Mouse (Mus musculus) forebrain, embryonic 16.5 days (tissue): ENCODE results near the gene Cfd. TPM values are rescaled to one million over a fixed set of nuclear protein-coding genes. Genes with fewer than 3 reads are reported as not detected.
"Not testable (repeated sequence)": the region's sequence is repeated elsewhere in the genome, so short reads cannot be mapped to it uniquely, and the experiment has no call there.

ENCODE experiments used
- ATAC-seq: fragments of 200-750 bp; cut with Nextera tagmentation; 2 replicates; pipeline ENCODE4 v1.8.0; 2017; ENCODE audit warnings: mild to moderate bottlenecking, moderate library complexity
- H3K27ac ChIP-seq: fragments of 300-500 bp; sonication (generic); 2 replicates; pipeline ENCODE4 v1.5.1; 2014; ENCODE audit warnings: low read length, control low read depth
- H3K27me3 ChIP-seq: fragments of 300-500 bp; sonication (generic); replicated peaks from 2 replicates; pipeline ENCODE4 v1.6.1; 2014; ENCODE audit warnings: low read length; ENCODE audit not compliant: control insufficient read depth, insufficient read depth
- H3K36me3 ChIP-seq: fragments of 300-500 bp; sonication (generic); 2 replicates; pipeline ENCODE4 v1.6.1; 2014; ENCODE audit not compliant: control insufficient read depth, insufficient read depth
- H3K4me1 ChIP-seq: fragments of 300-500 bp; sonication (generic); replicated peaks from 2 replicates; pipeline ENCODE4 v1.6.1; 2014; ENCODE audit warnings: low read length; ENCODE audit not compliant: control insufficient read depth, insufficient read depth
- H3K4me2 ChIP-seq: fragments of 300-500 bp; sonication (generic); 2 replicates; pipeline ENCODE4 v1.6.1; 2014; ENCODE audit warnings: mild to moderate bottlenecking, low read length, control low read depth
- H3K4me3 ChIP-seq: fragments of 300-500 bp; sonication (generic); replicated peaks from 2 replicates; pipeline ENCODE4 v1.5.1; 2014; ENCODE audit warnings: mild to moderate bottlenecking, low read length, control low read depth
- H3K9ac ChIP-seq: fragments of 300-500 bp; sonication (generic); replicated peaks from 2 replicates; pipeline ENCODE4 v1.6.1; 2014; ENCODE audit warnings: low read depth, low read length, control low read depth
- H3K9me3 ChIP-seq: fragments of 300-500 bp; sonication (generic); 2 replicates; pipeline ENCODE4 v1.6.1; 2016; ENCODE audit warnings: low read length; ENCODE audit not compliant: control insufficient read depth
- WGBS: fragments of 180-500 bp; shearing (Covaris S2); extraction: QIAGEN DNeasy Blood & Tissue Kit; methylation state at CpG from one replicate; pipeline ENCODE4 v1.1.7; 2014; 5-methylcytosine and 5-hydroxymethylcytosine counted together
- polyA plus RNA-seq: library from polyadenylated mRNA; unstranded; fragments of >200 nt; fragmentation: Nextera tagmentation; extraction: Ambion mirVana; gene quantifications from 2 replicates; pipeline ENCODE4 v1.2.1, GENCODE M21; 2015

Cfd gene
- polyA plus RNA-seq, 1 experiment from 2014 or later = not detected

DNA sequence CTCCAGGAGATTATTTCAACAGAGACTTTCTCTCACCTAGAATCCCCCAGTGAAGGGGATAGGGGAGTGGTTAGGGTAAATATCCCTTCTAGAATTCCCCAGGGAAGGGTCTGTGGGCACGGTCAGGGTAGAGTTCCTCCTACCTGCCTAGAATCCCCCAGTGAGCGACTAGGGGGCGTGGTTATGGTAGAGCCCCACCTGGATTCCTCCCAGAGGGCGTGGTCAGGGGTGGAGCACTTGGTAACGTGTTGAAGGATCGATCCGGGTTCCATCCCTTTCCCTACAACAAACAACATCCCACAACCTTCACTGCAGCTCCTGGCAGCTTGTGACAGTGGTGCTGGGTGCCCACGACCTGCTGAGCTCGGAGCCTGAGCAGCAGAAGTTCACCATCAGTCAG is 9.9 kb upstream of the Cfd start:
- WGBS = 15% methylated on average over 9 of the region's 9 CpGs
- ATAC-seq = no peak
- no peak overlapping the region for H3K27ac ChIP-seq

DNA sequence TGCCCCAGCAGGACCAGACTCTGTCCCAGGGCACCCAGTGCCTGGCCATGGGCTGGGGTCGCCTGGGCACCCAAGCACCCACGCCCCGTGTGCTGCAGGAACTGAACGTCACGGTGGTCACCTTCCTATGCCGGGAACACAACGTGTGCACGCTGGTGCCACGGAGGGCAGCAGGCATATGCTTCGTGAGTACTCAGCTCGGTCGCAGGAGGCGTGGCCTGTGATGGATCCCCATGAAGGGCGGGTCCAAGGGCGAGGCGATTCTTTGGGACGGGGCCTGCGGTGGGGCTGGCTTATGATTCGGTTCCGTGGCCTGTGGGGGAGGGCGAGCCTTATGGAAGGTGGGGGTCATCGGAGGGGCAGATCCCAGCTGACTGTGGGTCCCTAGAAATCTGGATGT is 8.7 kb upstream of the Cfd start:
- H3K9me3 ChIP-seq = no peaks in the 10 kb centered on the region
- H3K4me2 ChIP-seq = no peak overlapping the region
- no peak for ATAC-seq

More for the DNA sequence above, 9.9 kb upstream of the Cfd start:
- H3K4me1 ChIP-seq = peaks cover 4% of the 10 kb centered on the region; the same call in 1 of the 2 replicates
- H3K9ac ChIP-seq = no peak overlapping the region
- no peak overlapping the region for H3K4me2 ChIP-seq
- no peaks in the 10 kb centered on the region for H3K36me3 ChIP-seq
- H3K27me3 ChIP-seq = peaks cover 6% of the 10 kb centered on the region; the same call in 1 of the 2 replicates
- H3K9me3 ChIP-seq = no peaks in the 10 kb centered on the region
- H3K4me3 ChIP-seq = no peak overlapping the region

GRCm38 (mm10) chr10:79883297-79884084 is 7.2 kb upstream of the Cfd start:
- WGBS = 13% methylated on average over 22 of the region's 22 CpGs
- 0 out of 2 replicates have a peak, but pooled peaks have one; percentile 27 for ATAC-seq

More for the DNA sequence above, 8.7 kb upstream of the Cfd start:
- WGBS = 9% methylated on average over 22 of the region's 22 CpGs
- no peak overlapping the region for H3K4me3 ChIP-seq
- peak overlapping the region; percentile 26; the same call in 1 of the 2 replicates for H3K9ac ChIP-seq
- H3K36me3 ChIP-seq = no peaks in the 10 kb centered on the region
- no peak overlapping the region for H3K27ac ChIP-seq
- H3K4me1 ChIP-seq = peaks cover 4% of the 10 kb centered on the region; the same call in 1 of the 2 replicates
- peaks cover 6% of the 10 kb centered on the region; the same call in 1 of the 2 replicates for H3K27me3 ChIP-seq

DNA sequence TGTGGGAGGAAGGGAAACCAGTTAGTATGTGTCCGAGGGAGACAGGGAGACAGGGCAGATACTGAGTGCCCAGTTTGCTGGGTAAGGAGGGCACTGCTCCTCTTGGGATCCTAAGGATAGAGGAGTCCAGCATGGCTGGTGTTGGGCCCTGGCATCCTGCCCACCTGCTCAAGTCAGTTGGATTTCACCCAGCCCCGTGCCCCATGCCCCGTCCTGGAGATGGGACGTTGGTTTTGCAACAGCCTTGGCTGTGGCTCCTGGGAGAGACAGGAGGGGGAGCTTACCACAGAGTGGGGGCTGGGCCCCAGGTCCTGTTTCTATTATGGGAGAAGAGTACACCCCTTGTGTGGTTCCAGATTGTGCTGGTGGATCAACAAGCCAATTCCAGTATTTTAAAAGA is 6.2 kb upstream of the Cfd start:
- Histone ChIP-seq H3K4me1 (peaks cover 4% of the 10 kb centered on the region; the same call in 1 of the 2 replicates), H3K27ac (no peak overlapping the region), H3K9me3 (no peaks in the 10 kb centered on the region), H3K27me3 (peaks cover 6% of the 10 kb centered on the region; the same call in 1 of the 2 replicates), H3K4me2 (no peak overlapping the region), H3K36me3 (no peaks in the 10 kb centered on the region), H3K9ac (no peak overlapping the region), H3K4me3 (no peak overlapping the region)
- 45% methylated on average over 4 of the region's 4 CpGs for WGBS
- no peak for ATAC-seq

More at GRCm38 (mm10) chr10:79883297-79884084, 7.2 kb upstream of the Cfd start:
- H3K27ac ChIP-seq = no peak overlapping the region
- H3K4me1 ChIP-seq = peaks cover 4% of the 10 kb centered on the region; the same call in 1 of the 2 replicates
- H3K4me2 ChIP-seq = no peak overlapping the region
- H3K4me3 ChIP-seq = no peak overlapping the region
- no peak overlapping the region; the same call in 1 of the 2 replicates for H3K9ac ChIP-seq
- H3K9me3 ChIP-seq = no peaks in the 10 kb centered on the region
- H3K27me3 ChIP-seq = peaks cover 6% of the 10 kb centered on the region; the same call in 1 of the 2 replicates
- no peaks in the 10 kb centered on the region for H3K36me3 ChIP-seq

DNA sequence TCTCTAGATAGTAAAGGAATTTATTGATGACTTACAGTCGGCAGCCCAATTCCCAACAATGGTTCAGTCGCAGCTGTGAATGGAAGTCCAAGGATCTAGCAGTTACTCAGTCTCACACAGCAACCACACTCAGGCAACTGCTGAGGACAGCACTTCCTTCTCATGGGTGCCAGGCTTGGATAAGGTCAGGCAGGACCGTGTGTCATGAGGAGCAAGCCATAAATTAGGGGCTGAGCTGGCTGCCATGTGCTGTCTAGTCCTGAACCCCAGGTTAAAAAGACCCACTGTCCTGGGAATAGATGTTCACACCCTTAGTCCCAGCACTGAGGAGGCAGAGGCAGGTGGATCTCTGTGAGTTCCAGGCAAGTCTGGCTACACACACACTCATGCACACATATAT is 5.7 kb upstream of the Cfd start:
- not testable (repeated sequence) for H3K4me2 ChIP-seq, H3K9ac ChIP-seq
- 73% methylated on average over 2 of the region's 3 CpGs for WGBS

DNA sequence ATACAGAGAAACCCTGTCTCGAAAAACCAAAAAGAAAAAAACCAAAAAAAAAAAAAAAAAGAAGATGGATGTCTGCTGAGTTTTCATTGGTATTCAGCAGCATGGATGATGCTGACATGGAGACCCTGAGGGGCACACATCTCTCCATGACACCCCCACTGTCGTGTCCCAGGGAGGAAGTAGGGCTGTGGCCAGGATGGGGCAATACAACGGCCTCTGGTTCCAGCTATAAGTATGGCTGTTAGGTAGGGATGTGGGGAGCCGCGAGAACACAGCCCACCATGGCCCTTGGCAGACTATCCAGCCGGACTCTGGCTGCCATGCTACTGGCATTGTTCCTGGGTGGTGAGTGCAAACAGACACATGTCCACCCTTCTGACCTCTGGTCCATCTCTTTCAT is 4.6 kb upstream of the Cfd start, which contains the start of gene Elane:
Gene Elane, plus strand, starts transcription at position 194 of the 400 bp plus-strand sequence.
- Histone ChIP-seq H3K4me1 (peaks cover 4% of the 10 kb centered on the region; the same call in 1 of the 2 replicates), H3K9ac (no peak within 1 kb of the TSS), H3K36me3 (no peaks in the 10 kb centered on the region), H3K9me3 (no peaks in the 10 kb centered on the region), H3K27me3 (no peaks in the 10 kb centered on the region; the same call in 1 of the 2 replicates), H3K4me3 (no peak within 1 kb of the TSS), H3K27ac (no peak within 1 kb of the TSS), H3K4me2 (no peak within 1 kb of the TSS)
- no peak for ATAC-seq
- 86% methylated on average over 6 of the region's 6 CpGs for WGBS

More for the DNA sequence above, 5.7 kb upstream of the Cfd start:
- H3K27me3 ChIP-seq, H3K9me3 ChIP-seq, ATAC-seq, H3K36me3 ChIP-seq, H3K4me3 ChIP-seq, H3K27ac ChIP-seq, H3K4me1 ChIP-seq: not testable (repeated sequence)

GRCm38 (mm10) chr10:79886611-79887010 is 4.0 kb upstream of the Cfd start:
- no peak overlapping the region for H3K4me2 ChIP-seq
- H3K9ac ChIP-seq = no peak overlapping the region
- no peak overlapping the region for H3K27ac ChIP-seq
- 82% methylated on average over 8 of the region's 8 CpGs for WGBS
- peaks cover 4% of the 10 kb centered on the region; the same call in 1 of the 2 replicates for H3K4me1 ChIP-seq
- no peak overlapping the region for H3K4me3 ChIP-seq
- H3K9me3 ChIP-seq = no peaks in the 10 kb centered on the region
- no peaks in the 10 kb centered on the region for H3K36me3 ChIP-seq
- no peak for ATAC-seq
- H3K27me3 ChIP-seq = no peaks in the 10 kb centered on the region; the same call in 1 of the 2 replicates

- 81% methylated on average over 2 of the region's 2 CpGs for WGBS
- ATAC-seq = no peak
These were observed 1.3 kb upstream of the Cfd start for GRCm38 (mm10) chr10:79889386-79889785.

DNA sequence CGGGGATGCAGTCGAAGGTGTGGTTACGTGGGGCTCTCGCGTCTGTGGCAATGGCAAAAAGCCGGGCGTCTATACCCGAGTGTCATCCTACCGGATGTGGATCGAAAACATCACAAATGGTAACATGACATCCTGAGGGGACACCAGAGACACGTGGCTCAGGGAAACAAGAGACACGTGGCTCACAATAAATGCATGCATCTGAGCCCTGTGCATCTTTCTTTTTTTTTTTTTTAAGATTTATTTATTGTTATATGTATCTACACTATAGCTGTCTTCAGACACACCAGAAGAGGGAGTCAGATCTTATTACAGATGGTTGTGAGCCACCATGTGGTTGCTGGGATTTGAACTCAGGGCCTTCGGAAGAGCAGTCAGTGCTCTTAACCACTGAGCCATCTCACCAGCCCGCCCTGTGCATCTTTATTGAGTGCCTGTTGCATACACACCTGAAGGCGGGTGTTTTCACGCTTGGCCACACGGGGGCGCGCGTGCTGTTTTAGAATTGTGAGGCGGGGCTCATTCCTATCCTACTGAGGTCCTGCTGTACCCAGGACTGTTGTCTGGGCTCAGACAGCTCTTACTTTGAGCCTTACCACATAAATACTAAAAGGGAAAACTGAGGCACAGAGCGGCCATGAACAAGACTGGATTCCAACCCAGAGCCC is 1.9 kb downstream of the Cfd start:
- H3K9ac ChIP-seq, H3K27ac ChIP-seq, H3K4me1 ChIP-seq, H3K4me3 ChIP-seq, H3K9me3 ChIP-seq, H3K4me2 ChIP-seq, H3K36me3 ChIP-seq, H3K27me3 ChIP-seq: not testable (repeated sequence)
- ATAC-seq = peak; percentile 69
- WGBS = 44% methylated on average over 22 of the region's 22 CpGs

More at GRCm38 (mm10) chr10:79889386-79889785, 1.3 kb upstream of the Cfd start:
- Histone ChIP-seq H3K9me3 (no peaks in the 10 kb centered on the region), H3K27me3 (no peaks in the 10 kb centered on the region), H3K27ac (no peak overlapping the region), H3K4me3 (no peak overlapping the region), H3K9ac (no peak overlapping the region), H3K4me1 (no peaks in the 10 kb centered on the region), H3K36me3 (no peaks in the 10 kb centered on the region), H3K4me2 (no peak overlapping the region)
